Mouse (Mus musculus): ENCODE data around the gene Umps. TPM values are rescaled to one million over a fixed set of nuclear protein-coding genes. Genes with fewer than 3 reads are reported as not detected.
A peak's percentile ranks its signal among the peaks of the same experiment; 100 is the strongest.

Umps gene
- total and polyA plus RNA-seq, 2 experiments from 2014 or later: 12.6 to 14.3 TPM

- no peak overlapping the region for H3K27ac ChIP-seq (ENCODE audit: low read depth)
- ATAC-seq (ENCODE audit: insufficient read depth, low read depth): no peak
- H3K4me2 ChIP-seq (ENCODE audit: low read depth, low read length): no peak overlapping the region
- H3K27me3 ChIP-seq (ENCODE audit: control insufficient read depth, insufficient read depth, low read length): no peaks in the 10 kb centered on the region
- no peaks in the 10 kb centered on the region for H3K36me3 ChIP-seq (replicated peaks; ENCODE audit: control insufficient read depth, insufficient read depth, low read length)
- no peak overlapping the region for H3K4me3 ChIP-seq (ENCODE audit: low read depth, low read length)
- 86% methylated on average over 6 of the region's 6 CpGs for whole genome bisulfite sequencing
- H3K4me1 ChIP-seq (ENCODE audit: control insufficient read depth, insufficient read depth): no peaks in the 10 kb centered on the region
- no peaks in the 10 kb centered on the region for H3K9me3 ChIP-seq (replicated peaks; ENCODE audit: control insufficient read depth, low read length)
- DNase-seq (ENCODE audit: low spot score): no peak
- TF ChIP-seq EP300 (IDR thresholded peaks at IDR 0.05; ENCODE audit: low read depth) (no peak), CTCF (IDR thresholded peaks at IDR 0.05; ENCODE audit: low read depth) (no peak)
- H3K9ac ChIP-seq (replicated peaks; ENCODE audit: low read depth, low read length): no peak overlapping the region
These were observed 27.5 kb upstream of the Umps start for GRCm38 (mm10) chr16:33994321-33994720.

GRCm38 (mm10) chr16:33990712-33991111, 23.9 kb upstream of the Umps start:
- Histone ChIP-seq H3K4me1 (ENCODE audit: control insufficient read depth, insufficient read depth) (no peaks in the 10 kb centered on the region), H3K4me3 (ENCODE audit: low read depth, low read length) (no peak overlapping the region), H3K36me3 (replicated peaks; ENCODE audit: control insufficient read depth, insufficient read depth, low read length) (no peaks in the 10 kb centered on the region), H3K9ac (replicated peaks; ENCODE audit: low read depth, low read length) (no peak overlapping the region), H3K4me2 (ENCODE audit: low read depth, low read length) (no peak overlapping the region), H3K27me3 (ENCODE audit: control insufficient read depth, insufficient read depth, low read length) (no peaks in the 10 kb centered on the region), H3K27ac (ENCODE audit: low read depth) (no peak overlapping the region), H3K9me3 (replicated peaks; ENCODE audit: control insufficient read depth, low read length) (no peaks in the 10 kb centered on the region)
- TF ChIP-seq EP300 (IDR thresholded peaks at IDR 0.05; ENCODE audit: low read depth) (no peak), CTCF (IDR thresholded peaks at IDR 0.05; ENCODE audit: low read depth) (no peak)
- 70% methylated on average over 4 of the region's 4 CpGs for WGBS
- ATAC-seq (ENCODE audit: insufficient read depth, low read depth) (no peak), DNase-seq (ENCODE audit: low spot score) (no peak)

GRCm38 (mm10) chr16:33989106-33989505, 22.3 kb upstream of the Umps start:
- Histone ChIP-seq H3K9me3 (replicated peaks; ENCODE audit: control insufficient read depth, low read length) (no peaks in the 10 kb centered on the region), H3K4me2 (ENCODE audit: low read depth, low read length) (no peak overlapping the region), H3K36me3 (replicated peaks; ENCODE audit: control insufficient read depth, insufficient read depth, low read length) (no peaks in the 10 kb centered on the region), H3K9ac (replicated peaks; ENCODE audit: low read depth, low read length) (no peak overlapping the region), H3K4me3 (ENCODE audit: low read depth, low read length) (no peak overlapping the region), H3K27me3 (ENCODE audit: control insufficient read depth, insufficient read depth, low read length) (no peaks in the 10 kb centered on the region), H3K4me1 (ENCODE audit: control insufficient read depth, insufficient read depth) (no peaks in the 10 kb centered on the region), H3K27ac (ENCODE audit: low read depth) (no peak overlapping the region)
- DNase-seq (ENCODE audit: low spot score): no peak
- WGBS: 91% methylated on average over 1 of the region's 1 CpGs
- no peak for ATAC-seq (ENCODE audit: insufficient read depth, low read depth)
- TF ChIP-seq CTCF (IDR thresholded peaks at IDR 0.05; ENCODE audit: low read depth): no peak
- no peak for TF ChIP-seq EP300 (IDR thresholded peaks at IDR 0.05; ENCODE audit: low read depth)

GRCm38 (mm10) chr16:33988358-33989012, 21.6 kb upstream of the Umps start:
- WGBS: 58% methylated on average over 17 of the region's 17 CpGs
- Histone ChIP-seq H3K9me3 (replicated peaks; ENCODE audit: control insufficient read depth, low read length) (no peaks in the 10 kb centered on the region), H3K9ac (replicated peaks; ENCODE audit: low read depth, low read length) (no peak overlapping the region), H3K4me1 (ENCODE audit: control insufficient read depth, insufficient read depth) (no peaks in the 10 kb centered on the region), H3K4me2 (ENCODE audit: low read depth, low read length) (no peak overlapping the region), H3K27ac (ENCODE audit: low read depth) (no peak overlapping the region), H3K36me3 (replicated peaks; ENCODE audit: control insufficient read depth, insufficient read depth, low read length) (no peaks in the 10 kb centered on the region), H3K27me3 (ENCODE audit: control insufficient read depth, insufficient read depth, low read length) (no peaks in the 10 kb centered on the region), H3K4me3 (ENCODE audit: low read depth, low read length) (no peak overlapping the region)
- TF ChIP-seq EP300 (IDR thresholded peaks at IDR 0.05; ENCODE audit: low read depth): no peak
- peak; percentile 82 for TF ChIP-seq CTCF (IDR thresholded peaks at IDR 0.05; ENCODE audit: low read depth)
- DNase-seq (ENCODE audit: low spot score) (no peak), ATAC-seq (ENCODE audit: insufficient read depth, low read depth) (no peak; the same call in 1 of the 2 replicates)

GRCm38 (mm10) chr16:33986993-33987392, 20.2 kb upstream of the Umps start:
- Histone ChIP-seq H3K36me3 (replicated peaks; ENCODE audit: control insufficient read depth, insufficient read depth, low read length) (no peaks in the 10 kb centered on the region), H3K27me3 (ENCODE audit: control insufficient read depth, insufficient read depth, low read length) (no peaks in the 10 kb centered on the region), H3K9me3 (replicated peaks; ENCODE audit: control insufficient read depth, low read length) (no peaks in the 10 kb centered on the region), H3K4me3 (ENCODE audit: low read depth, low read length) (no peak overlapping the region), H3K9ac (replicated peaks; ENCODE audit: low read depth, low read length) (no peak overlapping the region), H3K27ac (ENCODE audit: low read depth) (no peak overlapping the region), H3K4me1 (ENCODE audit: control insufficient read depth, insufficient read depth) (no peaks in the 10 kb centered on the region), H3K4me2 (ENCODE audit: low read depth, low read length) (no peak overlapping the region)
- DNase-seq (ENCODE audit: low spot score) (no peak), ATAC-seq (ENCODE audit: insufficient read depth, low read depth) (no peak)
- 81% methylated on average over 7 of the region's 7 CpGs for WGBS
- TF ChIP-seq EP300 (IDR thresholded peaks at IDR 0.05; ENCODE audit: low read depth) (no peak), CTCF (IDR thresholded peaks at IDR 0.05; ENCODE audit: low read depth) (no peak)

GRCm38 (mm10) chr16:33985372-33985771, 18.5 kb upstream of the Umps start:
- Histone ChIP-seq H3K4me1 (ENCODE audit: control insufficient read depth, insufficient read depth) (no peaks in the 10 kb centered on the region), H3K27me3 (ENCODE audit: control insufficient read depth, insufficient read depth, low read length) (no peaks in the 10 kb centered on the region), H3K36me3 (replicated peaks; ENCODE audit: control insufficient read depth, insufficient read depth, low read length) (no peaks in the 10 kb centered on the region), H3K9me3 (replicated peaks; ENCODE audit: control insufficient read depth, low read length) (no peaks in the 10 kb centered on the region), H3K27ac (ENCODE audit: low read depth) (no peak overlapping the region), H3K4me2 (ENCODE audit: low read depth, low read length) (no peak overlapping the region), H3K4me3 (ENCODE audit: low read depth, low read length) (no peak overlapping the region), H3K9ac (replicated peaks; ENCODE audit: low read depth, low read length) (no peak overlapping the region)
- TF ChIP-seq CTCF (IDR thresholded peaks at IDR 0.05; ENCODE audit: low read depth): no peak
- TF ChIP-seq EP300 (IDR thresholded peaks at IDR 0.05; ENCODE audit: low read depth): no peak
- ATAC-seq (ENCODE audit: insufficient read depth, low read depth): no peak
- DNase-seq (ENCODE audit: low spot score): no peak
- WGBS: 70% methylated on average over 6 of the region's 6 CpGs
